Mouse (Mus musculus): ENCODE data around the gene Il23r. TPM values are rescaled to one million over a fixed set of nuclear protein-coding genes. Genes with fewer than 3 reads are reported as not detected.

Gene Il23r
- total RNA-seq (2012; rRNA removed), result not detected in 2 replicates
- not detected in 2 replicates for total RNA-seq (2014; rRNA removed)
- polyA plus RNA-seq (2012; ENCODE audit: insufficient read length, low read depth), result not detected in 2 replicates

DNA sequence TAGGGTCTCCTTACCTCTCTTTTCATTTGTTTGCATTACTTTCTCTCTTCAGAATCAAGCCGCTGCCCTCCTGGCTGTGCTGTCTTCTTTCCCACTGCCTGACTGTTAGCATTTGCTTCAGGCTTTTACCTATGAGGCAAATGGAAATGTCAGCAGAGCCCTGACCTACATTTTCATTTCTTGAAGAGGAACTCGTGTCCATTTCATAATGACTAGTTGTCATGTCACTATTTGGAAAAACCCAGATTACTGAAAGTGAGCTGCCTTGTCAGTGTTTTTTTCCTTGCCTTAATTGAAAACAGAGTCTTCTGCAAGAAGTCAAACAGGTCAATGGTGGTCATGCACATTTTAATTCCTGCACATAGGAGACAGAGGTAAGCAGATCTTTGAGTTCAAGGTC is at the start of gene Il23r:
Il23r (minus strand) TSS at position 101 of the 400 bp plus-strand sequence.
- no peak within 1 kb of the TSS for H3K4me2 ChIP-seq (ENCODE audit: insufficient read depth, low read depth, poor library complexity, severe bottlenecking)
- no peak for TF ChIP-seq KAT2A (IDR thresholded peaks at IDR 0.05; ENCODE audit: insufficient replicate concordance, low read length)
- no peaks in the 10 kb centered on the region for H3K27me3 ChIP-seq (replicated peaks)
- H3K9me3 ChIP-seq (replicated peaks; ENCODE audit: low read length), result no peaks in the 10 kb centered on the region
- no peaks in the 10 kb centered on the region for H3K79me2 ChIP-seq (replicated peaks; ENCODE audit: control insufficient read depth, extremely low read depth, insufficient read depth, poor library complexity, severe bottlenecking)
- no peak within 1 kb of the TSS for H3K4me3 ChIP-seq (replicated peaks in 1 of 3; ENCODE audit: low read depth in 2 of 3, low read length in 2 of 3, poor library complexity in 1 of 3)
- in situ Hi-C loops (cut with MboI; ENCODE audit: low pct_ligation_motif_present, low pct_unique_long_range_greater_than_20kb, low sequenced_read_pairs) (no loop called here), dilution Hi-C loops (cut with MboI; ENCODE audit: extremely low pct_ligation_motif_present, extremely low pct_unique_long_range_greater_than_20kb, low sequenced_read_pairs) (no loop called here)
- no peak within 1 kb of the TSS for H3K9ac ChIP-seq (ENCODE audit: insufficient read depth, low read depth)
- H3K27ac ChIP-seq (ENCODE audit: insufficient read depth, low read depth), result no peak within 1 kb of the TSS
- H3K36me3 ChIP-seq (replicated peaks in 1 of 2; ENCODE audit: control insufficient read depth in 1 of 2, insufficient read depth in 1 of 2, low read length in 1 of 2), result no peaks in the 10 kb centered on the region
- no peak for DNase-seq (ENCODE audit: extremely low read depth)
- H3K4me1 ChIP-seq (ENCODE audit: control insufficient read depth in 1 of 2, insufficient read depth in 2 of 2), result no peaks in the 10 kb centered on the region

DNA sequence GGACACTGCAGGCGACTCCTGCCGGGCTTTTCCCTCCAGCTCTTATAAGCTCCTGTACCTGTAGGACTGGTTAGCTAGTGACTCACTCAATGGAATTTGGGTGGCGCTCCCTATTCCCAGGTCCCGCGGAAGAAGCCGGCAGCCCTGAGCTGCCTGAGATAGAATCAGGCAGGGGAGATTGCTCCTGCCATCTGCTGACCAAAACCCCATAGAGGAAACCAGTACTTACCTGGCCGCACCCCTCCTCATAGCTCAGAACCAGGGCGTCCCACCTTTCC is 44.1 kb upstream of the Il23r start, which contains the start of gene Tacstd2:
Tacstd2 (minus strand) TSS at position 20 of the 278 bp plus-strand sequence.
- peaks cover 7% of the 10 kb centered on the region for H3K9me3 ChIP-seq (replicated peaks; ENCODE audit: low read length)
- in situ Hi-C loops (cut with MboI; ENCODE audit: low pct_ligation_motif_present, low pct_unique_long_range_greater_than_20kb, low sequenced_read_pairs) (no loop called here), dilution Hi-C loops (cut with MboI; ENCODE audit: extremely low pct_ligation_motif_present, extremely low pct_unique_long_range_greater_than_20kb, low sequenced_read_pairs) (no loop called here)
- H3K27ac ChIP-seq (ENCODE audit: insufficient read depth, low read depth), result no peak within 1 kb of the TSS
- peaks cover 0 to 17% of the 10 kb centered on the region in 2 experiments; a peak in 2 of 4 replicates for H3K4me1 ChIP-seq (ENCODE audit: control insufficient read depth in 1 of 2, insufficient read depth in 2 of 2)
- H3K4me2 ChIP-seq (ENCODE audit: insufficient read depth, low read depth, poor library complexity, severe bottlenecking), result no peak within 1 kb of the TSS
- no peaks in the 10 kb centered on the region for H3K79me2 ChIP-seq (replicated peaks; ENCODE audit: control insufficient read depth, extremely low read depth, insufficient read depth, poor library complexity, severe bottlenecking)
- no peaks in the 10 kb centered on the region for H3K27me3 ChIP-seq (replicated peaks)
- no peak for DNase-seq (ENCODE audit: extremely low read depth)
- no peak within 1 kb of the TSS for H3K9ac ChIP-seq (ENCODE audit: insufficient read depth, low read depth)
- H3K36me3 ChIP-seq (replicated peaks in 1 of 2; ENCODE audit: control insufficient read depth in 1 of 2, insufficient read depth in 1 of 2, low read length in 1 of 2), result no peaks in the 10 kb centered on the region
- TF ChIP-seq SMC3 (IDR thresholded peaks at IDR 0.05; ENCODE audit: low read depth, low read length) (no peak), JUN (IDR thresholded peaks at IDR 0.05; ENCODE audit: insufficient read depth, low read depth, low read length) (no peak), RAD21 (IDR thresholded peaks at IDR 0.05; ENCODE audit: low read depth, low read length) (no peak), BHLHE40 (IDR thresholded peaks at IDR 0.05; ENCODE audit: low read depth, low read length) (no peak), ZNF384 (IDR thresholded peaks at IDR 0.05; ENCODE audit: low read depth, low read length) (no peak), POLR2AphosphoS2 (IDR thresholded peaks at IDR 0.05; ENCODE audit: low read depth, low read length) (no peak), MXI1 (IDR thresholded peaks at IDR 0.05; ENCODE audit: low read depth, low read length) (no peak), GABPA (IDR thresholded peaks at IDR 0.05; ENCODE audit: insufficient replicate concordance, low read depth, low read length) (no peak), PAX5 (IDR thresholded peaks at IDR 0.05; ENCODE audit: low read length) (no peak)
- H3K4me3 ChIP-seq (replicated peaks in 1 of 3; ENCODE audit: low read depth in 2 of 3, low read length in 2 of 3, poor library complexity in 1 of 3), result no peak within 1 kb of the TSS

DNA sequence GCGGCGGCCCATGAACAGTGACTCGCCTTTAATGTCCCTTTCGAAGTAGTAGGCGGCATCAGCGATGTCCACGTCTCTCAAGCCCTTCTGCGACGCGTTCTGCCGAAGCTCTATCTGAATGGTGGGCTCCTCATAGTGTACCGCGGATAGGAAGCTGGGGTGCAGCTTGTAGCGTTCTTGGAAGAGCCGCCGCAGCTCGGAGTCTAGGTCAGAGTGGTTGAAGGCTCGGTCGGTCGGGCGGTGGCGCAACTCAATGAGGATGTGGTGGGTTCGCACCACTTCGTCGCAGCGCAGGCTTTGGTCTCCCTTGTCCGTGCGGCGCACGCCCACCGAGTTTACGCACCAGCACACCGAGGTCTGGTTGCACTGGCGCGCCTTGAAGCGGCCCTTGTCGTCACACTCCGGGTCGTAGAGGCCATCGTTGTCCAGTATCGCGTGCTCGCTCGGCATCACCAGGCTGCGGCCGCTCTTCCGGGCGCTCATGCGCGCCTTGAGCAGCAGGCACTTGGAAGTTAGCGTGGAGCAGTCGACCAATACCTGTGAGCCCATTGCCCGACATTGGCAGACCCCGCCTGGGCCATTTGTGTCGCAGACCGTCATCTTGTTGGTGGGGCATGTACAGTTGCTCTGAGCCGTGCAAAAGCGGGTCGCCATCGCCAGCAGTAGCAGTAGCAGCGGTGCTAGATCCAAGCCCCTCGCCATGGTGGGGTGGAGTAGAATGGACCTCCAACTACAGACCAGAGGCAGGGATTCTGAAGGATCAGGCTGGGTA is 43.5 kb upstream of the Il23r start:
- Histone ChIP-seq H3K4me1 (ENCODE audit: control insufficient read depth in 1 of 2, insufficient read depth in 2 of 2) (peaks cover 0 to 17% of the 10 kb centered on the region in 2 experiments; a peak in 2 of 4 replicates), H3K9me3 (replicated peaks; ENCODE audit: low read length) (peaks cover 7% of the 10 kb centered on the region), H3K79me2 (replicated peaks; ENCODE audit: control insufficient read depth, extremely low read depth, insufficient read depth, poor library complexity, severe bottlenecking) (no peaks in the 10 kb centered on the region), H3K4me3 (replicated peaks in 1 of 3; ENCODE audit: low read depth in 2 of 3, low read length in 2 of 3, poor library complexity in 1 of 3) (no peak overlapping the region), H3K27ac (ENCODE audit: insufficient read depth, low read depth) (no peak overlapping the region), H3K36me3 (replicated peaks in 1 of 2; ENCODE audit: control insufficient read depth in 1 of 2, insufficient read depth in 1 of 2, low read length in 1 of 2) (no peaks in the 10 kb centered on the region), H3K9ac (ENCODE audit: insufficient read depth, low read depth) (no peak overlapping the region), H3K4me2 (ENCODE audit: insufficient read depth, low read depth, poor library complexity, severe bottlenecking) (no peak overlapping the region), H3K27me3 (replicated peaks) (no peaks in the 10 kb centered on the region)
- in situ Hi-C loops (cut with MboI; ENCODE audit: low pct_ligation_motif_present, low pct_unique_long_range_greater_than_20kb, low sequenced_read_pairs), result no loop called here
- dilution Hi-C loops (cut with MboI; ENCODE audit: extremely low pct_ligation_motif_present, extremely low pct_unique_long_range_greater_than_20kb, low sequenced_read_pairs), result no loop called here
- DNase-seq (ENCODE audit: extremely low read depth), result no peak
- TF ChIP-seq JUN (IDR thresholded peaks at IDR 0.05; ENCODE audit: insufficient read depth, low read depth, low read length) (no peak), MXI1 (IDR thresholded peaks at IDR 0.05; ENCODE audit: low read depth, low read length) (no peak), ZMIZ1 (IDR thresholded peaks at IDR 0.05; ENCODE audit: low read depth, low read length) (no peak), UBTF (IDR thresholded peaks at IDR 0.05; ENCODE audit: low read depth, low read length) (no peak), MAFK (IDR thresholded peaks at IDR 0.05; ENCODE audit: insufficient replicate concordance, low read length) (no peak)

All from CH12.LX (cell line).